Mouse (Mus musculus): ENCODE results near the gene Peg3. TPM values are rescaled to one million over a fixed set of nuclear protein-coding genes. Genes with fewer than 3 reads are reported as not detected.

The Peg3 gene
- 0.10 TPM in 1 of 4 replicates, not detected in the others for total RNA-seq (2023; ENCODE audit: inconsistent age)

GRCm38 (mm10) chr7:6730241-6730640, at the start of gene Peg3, which contains the start of gene Usp29:
Gene Peg3, minus strand, starts transcription at chr7:6730431.
Gene Usp29, plus strand, starts transcription at chr7:6730578.

GRCm38 (mm10) chr7:6696241-6697045, 33.8 kb downstream of the Peg3 start, which contains the start of gene Zim1:
Gene Zim1, minus strand, starts transcription at chr7:6696450.

Other genes with a start within 250 kb of the Peg3 start
- not detected in 4 replicates for gene Olfr5, start 243.5 kb downstream of the Peg3 start, total RNA-seq (2023; ENCODE audit: inconsistent age)
- gene Olfr1347, start 230.7 kb downstream of the Peg3 start, total RNA-seq (2023; ENCODE audit: inconsistent age), result not detected in 4 replicates
- not detected in 4 replicates for gene Olfr1348, start 221.7 kb downstream of the Peg3 start, total RNA-seq (2023; ENCODE audit: inconsistent age)
- not detected in 4 replicates for gene Olfr1349, start 207.5 kb downstream of the Peg3 start, total RNA-seq (2023; ENCODE audit: inconsistent age)
- not detected in 4 replicates for gene Olfr1350, start 165.6 kb downstream of the Peg3 start, total RNA-seq (2023; ENCODE audit: inconsistent age)
- gene Zim1, start 34.0 kb downstream of the Peg3 start, total RNA-seq (2023; ENCODE audit: inconsistent age), result not detected in 4 replicates
- gene Usp29, start 147 bp upstream of the Peg3 start, total RNA-seq (2023; ENCODE audit: inconsistent age), result not detected in 4 replicates

Measured in B cell, adult (primary cell).